Mouse (Mus musculus) cortical plate, adult 2 months (tissue): ENCODE results near the gene Nedd9. TPM values are rescaled to one million over a fixed set of nuclear protein-coding genes. Genes with fewer than 3 reads are reported as not detected.

Source experiments
- H3K27ac ChIP-seq: fragments of 200-500 bp; 2 replicates; pipeline ENCODE4 v1.5.1; 2012; ENCODE audit warnings: low read length, control low read depth, inconsistent platforms; ENCODE audit not compliant: insufficient read depth
- H3K4me1 ChIP-seq: fragments of 200-500 bp; 2 replicates; pipeline ENCODE4 v1.6.1; 2011; ENCODE audit warnings: low read length; ENCODE audit not compliant: control insufficient read depth, insufficient read depth
- H3K4me3 ChIP-seq: fragments of 200-500 bp; 2 replicates; pipeline ENCODE4 v1.5.1; 2011; ENCODE audit warnings: mild to moderate bottlenecking, low read length, control low read depth; ENCODE audit not compliant: insufficient read depth
- CTCF ChIP-seq: fragments of 200-500 bp; IDR thresholded peaks from 2 replicates; pipeline ENCODE4 v1.5.1; 2011; ENCODE audit warnings: mild to moderate bottlenecking, control low read depth, low read length; ENCODE audit not compliant: insufficient read depth; ENCODE audit errors: extremely low read depth
- POLR2A ChIP-seq: fragments of 200-500 bp; IDR thresholded peaks from 2 replicates; pipeline ENCODE4 v1.6.1; 2011; ENCODE audit warnings: mild to moderate bottlenecking, low read length, control low read depth; ENCODE audit not compliant: insufficient read depth; ENCODE audit errors: extremely low read depth
- polyA plus RNA-seq: library from polyadenylated mRNA; depleted of rRNA; stranded (reverse); fragments of >200 nt; gene quantifications from 2 replicates; pipeline ENCODE4 v1.2.3, GENCODE M21; 2012

The Nedd9 gene
- polyA plus RNA-seq, 1 experiment, result 4.5 TPM

DNA sequence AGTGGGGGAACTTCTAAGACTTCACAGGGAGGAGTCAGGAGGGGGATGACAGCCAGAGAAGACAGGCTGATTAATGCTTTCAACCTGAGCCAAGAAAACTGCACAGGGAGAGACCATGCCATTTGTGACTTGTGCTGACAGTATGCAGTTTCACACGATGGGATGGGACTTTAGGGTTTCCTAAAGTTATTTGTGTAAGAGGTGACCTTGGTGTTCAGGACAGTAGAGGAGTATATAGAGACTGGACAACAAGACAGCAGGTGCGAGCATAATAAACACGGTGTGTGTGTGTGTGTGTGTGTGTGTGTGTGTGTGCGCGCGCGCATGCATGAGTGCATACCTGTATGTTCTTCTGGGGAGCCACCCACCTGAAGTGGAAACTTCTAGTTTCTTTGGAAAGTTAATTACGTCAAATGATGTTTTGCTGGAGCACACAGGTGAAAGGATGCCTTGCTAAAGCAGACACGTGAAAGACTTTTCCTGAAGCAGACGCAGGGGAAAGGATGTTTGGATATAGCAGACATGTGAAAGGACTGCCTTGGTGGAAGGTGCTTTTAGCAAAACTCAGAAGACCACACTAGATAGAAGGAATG lies 29.3 kb downstream of the Nedd9 start:
- TF ChIP-seq POLR2A (no peak), CTCF (no peak)
- H3K4me1 ChIP-seq, result 0 out of 2 replicates have a peak, but pooled peaks cover 2% of the 10 kb centered on the region
- H3K4me3 ChIP-seq, result no peak overlapping the region
- H3K27ac ChIP-seq, result no peak overlapping the region

DNA sequence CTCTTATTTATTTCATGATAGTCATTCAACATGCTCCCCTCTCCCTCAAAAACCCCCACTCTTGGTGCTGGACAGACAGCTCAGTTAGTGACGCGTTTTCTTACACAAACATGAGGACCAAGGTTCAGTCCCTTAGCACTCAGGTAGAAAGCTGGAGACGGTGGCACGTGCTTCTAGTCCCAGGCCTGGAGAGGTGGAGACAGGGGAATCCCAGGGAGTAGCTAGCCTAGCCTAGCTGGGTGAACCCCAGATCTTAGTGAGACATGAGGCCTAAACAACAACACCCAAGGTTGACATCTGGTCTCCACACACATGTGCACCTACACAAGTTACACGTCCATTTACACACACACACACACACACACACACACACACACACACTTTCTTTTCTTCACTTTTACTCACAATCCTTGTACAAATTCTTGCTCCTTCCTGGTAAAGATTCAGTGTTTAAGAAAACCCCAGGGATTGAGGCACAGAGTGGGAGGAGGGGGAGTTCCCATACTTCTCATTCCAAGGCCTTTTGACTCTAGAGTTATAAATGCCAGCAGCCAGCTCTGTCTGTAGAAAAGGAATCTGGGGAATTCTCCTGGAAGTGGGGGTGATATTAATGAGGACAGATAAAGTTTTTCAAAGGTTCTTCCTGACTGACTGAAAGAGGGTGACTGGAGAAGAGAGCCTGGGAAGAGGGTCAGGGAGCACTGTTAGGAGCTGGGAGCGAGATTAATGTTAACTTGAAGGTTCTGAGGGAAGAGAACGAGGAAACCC lies 29.9 kb downstream of the Nedd9 start:
- Histone ChIP-seq H3K27ac (no peak overlapping the region), H3K4me3 (no peak overlapping the region), H3K4me1 (0 out of 2 replicates have a peak, but pooled peaks cover 2% of the 10 kb centered on the region)
- no peak for TF ChIP-seq POLR2A
- TF ChIP-seq CTCF, result no peak

DNA sequence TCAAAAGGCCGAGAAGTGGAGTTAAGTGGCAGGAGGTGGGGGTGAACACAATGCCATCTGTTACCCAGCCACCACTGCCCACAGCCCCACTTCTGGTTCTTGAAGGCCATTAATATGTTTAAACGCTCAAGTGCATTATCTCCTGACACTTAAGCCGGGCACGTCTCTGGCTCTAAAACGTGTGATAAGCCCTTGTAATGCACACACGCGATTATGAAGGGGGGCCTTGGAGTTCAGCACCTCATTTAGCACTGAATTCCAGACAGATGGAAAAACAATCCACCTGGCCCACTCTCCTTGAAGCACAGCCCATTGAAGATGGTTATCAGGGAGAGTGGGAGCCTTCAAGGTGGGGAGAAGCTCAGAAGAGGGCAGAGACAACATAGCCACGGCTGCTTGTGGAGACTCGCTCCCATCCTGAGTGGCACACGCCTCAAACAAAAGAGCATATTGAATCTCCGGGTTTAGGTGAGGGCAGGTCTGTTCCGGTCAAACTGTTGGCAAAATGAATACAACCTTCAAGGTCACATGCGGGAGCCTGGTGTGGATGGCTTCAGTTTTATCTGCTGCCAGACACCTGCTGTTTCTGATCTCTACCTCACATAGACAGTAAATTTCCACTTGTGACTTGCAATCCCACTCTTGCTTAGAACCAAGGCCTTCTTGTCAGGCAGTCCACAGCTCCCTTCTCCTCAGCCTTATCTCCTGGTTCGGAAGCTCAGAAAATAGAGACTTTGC lies 30.7 kb downstream of the Nedd9 start:
- H3K4me1 ChIP-seq, result 0 out of 2 replicates have a peak, but pooled peaks cover 2% of the 10 kb centered on the region
- no peak overlapping the region for H3K4me3 ChIP-seq
- no peak overlapping the region for H3K27ac ChIP-seq
- TF ChIP-seq CTCF (no peak), POLR2A (no peak)

DNA sequence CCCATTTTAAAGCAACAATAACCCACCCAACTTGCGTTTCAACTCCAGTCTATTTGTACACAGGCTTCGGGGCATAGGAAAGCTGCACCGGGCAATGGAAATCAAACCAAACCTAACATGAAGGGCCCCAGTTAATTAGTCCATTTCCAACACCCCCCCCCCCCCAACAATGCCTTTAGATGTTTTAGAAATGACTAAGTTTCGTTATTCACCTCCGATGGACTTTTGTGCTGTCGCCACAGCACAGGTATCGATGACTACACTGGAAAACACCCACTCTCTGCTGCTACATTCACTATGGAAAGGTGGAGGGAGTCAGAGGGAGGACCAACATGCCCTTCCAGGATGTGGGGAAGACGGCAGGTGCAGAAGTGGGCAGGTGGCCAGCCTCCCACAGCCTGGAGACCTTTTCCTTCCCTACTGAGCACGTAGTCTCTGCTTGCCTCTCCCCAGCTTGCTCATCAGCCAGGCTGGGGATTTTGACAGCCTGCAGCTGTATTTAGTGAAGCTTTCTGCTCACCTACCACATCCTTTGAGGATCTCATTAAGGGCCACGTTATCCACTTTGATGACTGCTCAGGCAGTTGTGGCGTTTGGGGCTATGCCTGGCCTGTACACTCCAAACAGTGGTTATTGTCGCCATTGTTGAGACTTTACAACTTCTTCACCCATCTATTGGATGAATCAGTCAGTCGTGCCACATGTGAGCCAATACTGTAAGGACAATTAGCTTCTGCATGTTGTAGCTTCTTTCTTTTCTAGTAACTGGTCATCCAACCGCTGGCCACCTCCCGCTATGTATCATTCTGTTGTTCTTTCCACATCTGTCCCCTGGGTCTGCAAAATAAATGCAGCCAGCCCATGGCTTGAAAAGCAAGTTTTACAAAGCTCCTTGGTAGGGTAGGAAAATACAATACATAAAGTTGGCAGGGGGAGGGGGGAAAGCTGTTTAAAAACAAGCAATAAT lies 33.7 kb downstream of the Nedd9 start:
- H3K27ac ChIP-seq, result no peak overlapping the region
- no peak overlapping the region for H3K4me3 ChIP-seq
- no peaks in the 10 kb centered on the region for H3K4me1 ChIP-seq
- TF ChIP-seq POLR2A (no peak), CTCF (no peak)

DNA sequence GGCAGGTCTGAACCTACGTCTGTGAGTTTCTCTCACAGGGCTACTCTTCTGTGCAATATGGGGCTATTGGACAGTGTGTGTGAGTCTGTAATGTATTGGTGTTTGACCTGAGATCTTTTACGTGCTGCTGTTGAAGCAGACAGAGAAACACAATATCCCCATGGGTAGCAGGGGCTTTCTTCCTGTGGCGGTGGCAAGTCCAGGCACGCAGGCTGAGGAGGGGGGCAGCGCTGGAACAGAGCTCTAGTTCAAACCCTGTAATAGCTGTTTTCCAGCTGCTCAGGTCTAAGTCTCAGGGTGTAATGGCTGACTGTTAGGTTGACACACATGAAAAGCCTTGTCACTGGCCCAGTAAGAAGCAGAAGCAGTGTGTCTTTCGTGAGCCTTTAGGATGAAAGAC lies 36.3 kb downstream of the Nedd9 start:
- H3K4me1 ChIP-seq, result no peaks in the 10 kb centered on the region; the same call in 1 of the 2 replicates
- TF ChIP-seq CTCF (no peak), POLR2A (no peak)
- H3K27ac ChIP-seq, result no peak overlapping the region
- no peak overlapping the region for H3K4me3 ChIP-seq

DNA sequence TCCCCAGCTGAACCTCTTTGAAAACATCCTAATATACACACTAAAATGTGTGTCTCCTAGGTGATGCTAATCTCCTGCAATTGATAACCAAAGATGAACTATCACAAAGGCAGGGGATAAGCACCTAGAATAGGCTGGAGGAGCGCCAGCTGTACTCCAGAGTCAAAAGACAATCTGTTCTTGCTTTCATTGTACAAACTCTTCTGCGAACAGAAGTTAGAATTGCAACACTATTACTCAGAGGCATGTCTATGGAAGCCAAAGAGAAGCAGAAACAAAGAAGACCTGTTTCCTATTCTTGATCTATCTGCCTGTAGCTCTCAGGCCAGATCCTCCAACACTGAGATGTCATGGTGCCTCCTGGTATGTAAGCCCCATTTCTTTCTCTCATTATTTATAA lies 38.0 kb downstream of the Nedd9 start:
- Histone ChIP-seq H3K27ac (no peak overlapping the region), H3K4me1 (no peaks in the 10 kb centered on the region; the same call in 1 of the 2 replicates), H3K4me3 (no peak overlapping the region)
- no peak for TF ChIP-seq POLR2A
- TF ChIP-seq CTCF, result no peak

DNA sequence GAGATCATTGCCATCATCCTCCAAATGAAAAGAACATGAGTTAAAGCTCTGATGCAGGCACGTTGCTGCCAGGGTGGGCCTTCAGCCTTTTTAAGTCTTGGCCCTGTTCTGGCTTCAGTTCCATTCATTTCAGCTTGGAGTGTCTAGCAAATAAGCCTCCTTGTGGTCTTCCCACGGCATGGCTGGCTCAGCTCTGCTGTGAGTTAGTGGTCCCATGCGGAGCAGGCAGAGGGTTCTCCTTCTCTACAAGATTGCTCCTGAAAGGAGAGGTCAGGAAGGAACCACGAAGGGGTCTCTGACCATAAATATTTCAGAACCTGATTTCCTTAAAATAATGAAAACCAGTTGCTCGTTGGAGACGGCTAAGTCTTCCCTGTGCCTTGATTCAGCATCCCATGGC lies 40.0 kb downstream of the Nedd9 start:
- H3K4me3 ChIP-seq, result no peak overlapping the region
- no peak overlapping the region for H3K27ac ChIP-seq
- TF ChIP-seq POLR2A, result no peak
- no peak for TF ChIP-seq CTCF
- no peaks in the 10 kb centered on the region; the same call in 1 of the 2 replicates for H3K4me1 ChIP-seq

DNA sequence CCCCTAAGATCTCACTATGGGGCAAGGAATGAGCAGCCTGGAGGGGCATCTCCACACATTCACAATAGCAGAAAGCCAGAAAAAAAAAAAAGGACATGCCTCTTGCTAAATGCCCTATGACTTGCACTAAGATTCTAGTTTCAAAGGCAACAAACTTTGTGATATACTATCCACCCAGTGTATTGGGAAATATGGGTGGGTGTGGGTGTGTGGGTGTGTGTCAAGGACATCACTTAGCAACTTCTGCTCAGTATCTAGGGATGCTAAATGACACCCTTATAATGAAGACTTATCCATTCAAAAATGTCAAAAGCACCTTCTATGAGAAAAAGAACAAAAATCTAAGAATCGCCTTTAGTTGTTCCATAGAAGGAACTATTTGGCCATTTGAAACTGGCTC lies 40.6 kb downstream of the Nedd9 start:
- no peak for TF ChIP-seq POLR2A
- no peak for TF ChIP-seq CTCF
- Histone ChIP-seq H3K27ac (no peak overlapping the region), H3K4me1 (no peaks in the 10 kb centered on the region; the same call in 1 of the 2 replicates), H3K4me3 (no peak overlapping the region)
